Mouse (Mus musculus) T-cell, adult 2 months (primary cell): ENCODE measurements around the gene Mageb18.
"Not testable (repeated sequence)": the region's sequence is repeated elsewhere in the genome, so short reads cannot be mapped to it uniquely, and the experiment has no call there.

Experiments used
- DNase-seq: peaks from one replicate; pipeline ENCODE4 v3.0.0; 2022; ENCODE audit warnings: low spot score

The Mageb18 gene

GRCm38 (mm10) chrX:92599472-92599871 is at the start of gene Mageb18:
Mageb18 (minus strand) TSS chrX:92599572.
- no peak for DNase-seq

- no peak for DNase-seq
Measured at GRCm38 (mm10) chrX:92612788-92613187, 13.4 kb upstream of the Mageb18 start.

- DNase-seq: no peak
Measured at GRCm38 (mm10) chrX:92610466-92610865, 11.1 kb upstream of the Mageb18 start.

- no peak for DNase-seq
Measured at GRCm38 (mm10) chrX:92597324-92597723, 2.0 kb downstream of the Mageb18 start.

- no peak for DNase-seq
Measured at GRCm38 (mm10) chrX:92527826-92528225, 71.5 kb downstream of the Mageb18 start.

- no peak for DNase-seq
Measured at GRCm38 (mm10) chrX:92498254-92498653, 101.1 kb downstream of the Mageb18 start.

- DNase-seq: not testable (repeated sequence)
Measured at GRCm38 (mm10) chrX:92489649-92490048, 109.7 kb downstream of the Mageb18 start, which contains the start of gene Gm5941. Gm5941 (plus strand) TSS chrX:92489949.

- no peak for DNase-seq
Measured at GRCm38 (mm10) chrX:92464773-92465172, 134.6 kb downstream of the Mageb18 start.

- no peak for DNase-seq
Measured at GRCm38 (mm10) chrX:92460496-92460895, 138.9 kb downstream of the Mageb18 start.

GRCm38 (mm10) chrX:92387384-92387783 is 212.0 kb downstream of the Mageb18 start:
- DNase-seq: no peak

GRCm38 (mm10) chrX:92342924-92343323 is 256.4 kb downstream of the Mageb18 start:
- no peak for DNase-seq

GRCm38 (mm10) chrX:92340906-92341305 is 258.5 kb downstream of the Mageb18 start:
- no peak for DNase-seq

GRCm38 (mm10) chrX:92339551-92339950 is 259.8 kb downstream of the Mageb18 start:
- no peak for DNase-seq

GRCm38 (mm10) chrX:92333459-92333858 is 265.9 kb downstream of the Mageb18 start:
- no peak for DNase-seq

GRCm38 (mm10) chrX:92323599-92323998 is 275.8 kb downstream of the Mageb18 start:
- DNase-seq: no peak

GRCm38 (mm10) chrX:92280619-92281018 is 318.8 kb downstream of the Mageb18 start:
- no peak for DNase-seq
